Mouse (Mus musculus): ENCODE data around the gene Pom121l2.
A peak's percentile ranks its signal among the peaks of the same experiment; 100 is the strongest.
"Not testable (repeated sequence)": the region's sequence is repeated elsewhere in the genome, so short reads cannot be mapped to it uniquely, and the experiment has no call there.

DNA sequence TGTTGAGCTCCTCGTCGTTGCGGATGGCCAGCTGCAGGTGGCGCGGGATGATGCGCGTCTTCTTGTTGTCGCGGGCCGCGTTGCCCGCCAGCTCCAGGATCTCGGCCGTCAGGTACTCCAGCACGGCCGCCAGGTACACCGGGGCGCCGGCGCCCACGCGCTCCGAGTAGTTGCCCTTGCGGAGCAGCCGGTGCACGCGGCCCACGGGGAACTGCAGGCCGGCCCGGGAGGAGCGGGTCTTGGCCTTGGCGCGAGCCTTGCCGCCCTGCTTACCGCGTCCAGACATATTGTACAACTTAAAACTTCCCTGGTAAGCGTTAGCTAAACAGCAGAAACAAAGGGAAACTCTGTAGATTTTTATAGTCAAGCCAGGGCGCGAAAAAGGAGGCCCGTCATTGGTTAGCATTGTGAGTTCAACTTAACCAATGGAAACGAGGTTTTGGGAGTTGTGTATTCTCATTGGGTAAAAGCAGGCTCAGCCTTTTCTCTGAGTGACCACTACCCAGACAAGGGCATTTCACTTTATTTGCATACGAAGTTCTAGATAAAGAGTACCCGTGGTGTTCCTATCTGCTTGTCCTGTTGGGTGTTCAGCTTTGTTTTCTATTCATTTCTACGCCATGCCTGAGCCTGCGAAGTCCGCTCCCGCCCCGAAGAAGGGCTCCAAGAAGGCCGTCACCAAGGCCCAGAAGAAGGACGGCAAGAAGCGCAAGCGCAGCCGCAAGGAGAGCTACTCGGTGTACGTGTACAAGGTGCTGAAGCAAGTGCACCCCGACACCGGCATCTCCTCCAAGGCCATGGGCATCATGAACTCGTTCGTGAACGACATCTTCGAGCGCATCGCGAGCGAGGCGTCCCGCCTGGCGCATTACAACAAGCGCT lies 54.5 kb downstream of the Pom121l2 start, which contains the start of the genes Hist1h2ah and Hist1h2bk:
- not testable (repeated sequence) for TF ChIP-seq CTCF (IDR thresholded peaks at IDR 0.05; ENCODE audit: extremely low read depth, insufficient read length, insufficient replicate concordance, low read depth, low read length)
- 0 out of 2 replicates have a peak, but pooled peaks have one; percentile 27 for TF ChIP-seq POLR2A (IDR thresholded peaks at IDR 0.05; ENCODE audit: low read depth, low read length)
